Mouse (Mus musculus) hindbrain, postnatal 0 days (tissue): ENCODE measurements at regions not wholly inside any gene's neighbourhood (a gene's known extent, or its start where the extent isn't known, plus 50 kb on each side); places are given as distances from the start of the nearest gene placed in this dataset.

ENCODE experiments used
- ATAC-seq: fragments of 200-750 bp; cut with Nextera tagmentation; 2 replicates; pipeline ENCODE4 v1.8.0; 2017; ENCODE audit warnings: mild to moderate bottlenecking, moderate TSS enrichment, moderate library complexity
- DNase-seq: peaks from one replicate; pipeline ENCODE4 v3.0.0-alpha.2; 2015; ENCODE audit warnings: low spot score
- H3K27ac ChIP-seq: fragments of 300-500 bp; sonication (generic); 2 replicates; pipeline ENCODE4 v1.5.1; 2014; ENCODE audit warnings: mild to moderate bottlenecking
- H3K27me3 ChIP-seq: fragments of 300-500 bp; sonication (generic); 2 replicates; pipeline ENCODE4 v1.6.1; 2014; ENCODE audit warnings: low read length, mixed read lengths; ENCODE audit not compliant: insufficient read depth
- H3K36me3 ChIP-seq: fragments of 300-500 bp; sonication (generic); 2 replicates; pipeline ENCODE4 v1.6.1; 2014; ENCODE audit warnings: low read length, mixed read lengths; ENCODE audit not compliant: insufficient read depth
- H3K4me1 ChIP-seq: fragments of 300-500 bp; sonication (generic); 2 replicates; pipeline ENCODE4 v1.6.1; 2014; ENCODE audit warnings: antibody characterized with exemption, low read length, mixed read lengths; ENCODE audit not compliant: insufficient read depth
- H3K4me2 ChIP-seq: fragments of 300-500 bp; sonication (generic); 2 replicates; pipeline ENCODE4 v1.6.1; 2014; ENCODE audit warnings: low read depth, mild to moderate bottlenecking, low read length, moderate library complexity, mixed read lengths
- H3K4me3 ChIP-seq: fragments of 300-500 bp; sonication (generic); 2 replicates; pipeline ENCODE4 v1.5.1; 2014; ENCODE audit warnings: low read length
- H3K9ac ChIP-seq: fragments of 300-500 bp; sonication (generic); replicated peaks from 2 replicates; pipeline ENCODE4 v1.6.1; 2014; ENCODE audit warnings: mild to moderate bottlenecking, low read length, moderate library complexity, mixed read lengths
- H3K9me3 ChIP-seq: fragments of 300-500 bp; sonication (generic); 2 replicates; pipeline ENCODE4 v1.6.1; 2016; ENCODE audit warnings: low read length, mixed read lengths
- CTCF ChIP-seq: IDR thresholded peaks from 2 replicates; pipeline ENCODE4 v1.5.1; 2016; ENCODE audit warnings: antibody characterized with exemption, control low read depth, low read depth
- WGBS: fragments of 180-500 bp; shearing (Covaris S2); extraction: QIAGEN DNeasy Blood & Tissue Kit; methylation state at CpG from one replicate; pipeline ENCODE4 v1.1.7; 2014; 5-methylcytosine and 5-hydroxymethylcytosine counted together

DNA sequence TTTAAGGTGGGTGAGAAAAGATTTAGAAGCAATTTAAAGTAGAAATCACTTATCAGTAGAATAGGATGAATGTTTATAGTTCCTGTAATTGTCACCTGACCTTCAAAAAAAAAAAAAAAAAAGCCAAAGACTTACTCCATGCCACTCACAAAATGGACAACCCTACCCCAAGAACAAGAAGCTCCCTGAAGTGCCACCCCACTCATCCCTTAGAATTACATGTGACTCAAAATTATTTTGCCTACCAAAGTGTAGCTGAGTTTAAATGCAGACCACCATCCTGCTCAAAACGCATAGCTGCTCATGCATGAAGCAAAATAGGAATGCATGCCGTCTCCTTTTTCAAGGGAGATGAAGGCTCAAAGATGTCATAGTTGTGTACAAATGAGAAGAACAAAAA lies 568.4 kb upstream of the Klhl1 start:
- DNase-seq, result no peak
- 32% methylated on average over 2 of the region's 2 CpGs for WGBS
- Histone ChIP-seq H3K4me2 (no peak overlapping the region), H3K9me3 (no peaks in the 10 kb centered on the region), H3K4me1 (no peaks in the 10 kb centered on the region), H3K9ac (no peak overlapping the region), H3K27ac (no peak overlapping the region), H3K4me3 (no peak overlapping the region), H3K36me3 (no peaks in the 10 kb centered on the region), H3K27me3 (no peaks in the 10 kb centered on the region)
- ATAC-seq, result no peak
- TF ChIP-seq CTCF, result no peak

DNA sequence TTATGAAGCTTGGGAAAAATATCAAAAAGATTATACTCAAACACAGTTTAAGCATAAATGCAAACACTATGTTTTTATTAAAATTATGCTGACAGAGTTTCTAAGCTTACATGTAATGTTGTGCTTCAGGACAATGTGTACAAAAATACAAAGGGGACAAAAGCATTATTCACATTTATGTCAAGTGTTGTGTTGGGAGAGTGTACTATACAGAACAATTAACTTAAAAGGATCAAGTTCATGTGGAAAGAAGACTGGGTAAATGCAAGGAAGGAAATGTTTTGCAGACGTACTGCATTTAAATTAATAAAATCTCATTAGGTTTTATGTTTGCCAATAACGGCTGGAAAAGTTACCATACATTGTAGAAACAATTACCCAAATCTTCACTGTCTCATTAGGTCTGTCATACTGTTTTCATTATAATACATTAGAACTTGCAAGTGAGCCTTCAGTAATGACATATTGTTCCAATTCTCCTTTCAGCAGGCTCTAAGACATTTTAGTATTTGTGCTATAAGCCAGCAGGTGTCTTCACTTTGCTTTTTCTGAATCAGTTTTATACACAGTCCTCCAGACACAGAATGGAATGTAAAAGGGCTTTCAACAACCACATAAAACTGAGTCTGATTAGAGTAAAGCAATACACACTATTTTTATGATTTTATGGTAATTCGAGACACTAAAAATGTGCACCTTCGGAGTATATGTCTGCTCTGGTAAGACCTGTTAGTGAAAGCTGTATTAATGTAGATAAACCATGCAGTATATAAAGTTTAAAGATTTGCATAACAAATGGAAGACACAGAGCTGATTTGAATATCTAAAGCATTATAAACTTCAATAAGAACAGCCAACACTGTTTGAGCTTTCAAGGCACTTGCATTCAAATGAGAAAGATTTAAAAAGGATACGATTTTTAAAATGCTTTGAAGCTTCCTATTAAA lies 567.7 kb upstream of the Klhl1 start:
- 39% methylated on average over 5 of the region's 5 CpGs for WGBS
- no peak for TF ChIP-seq CTCF
- H3K4me1 ChIP-seq, result no peaks in the 10 kb centered on the region
- no peak overlapping the region for H3K27ac ChIP-seq
- no peak for ATAC-seq
- no peak overlapping the region for H3K9ac ChIP-seq
- no peaks in the 10 kb centered on the region for H3K36me3 ChIP-seq
- H3K4me2 ChIP-seq, result no peak overlapping the region
- DNase-seq, result no peak
- no peaks in the 10 kb centered on the region for H3K9me3 ChIP-seq
- no peak overlapping the region for H3K4me3 ChIP-seq
- H3K27me3 ChIP-seq, result no peaks in the 10 kb centered on the region

DNA sequence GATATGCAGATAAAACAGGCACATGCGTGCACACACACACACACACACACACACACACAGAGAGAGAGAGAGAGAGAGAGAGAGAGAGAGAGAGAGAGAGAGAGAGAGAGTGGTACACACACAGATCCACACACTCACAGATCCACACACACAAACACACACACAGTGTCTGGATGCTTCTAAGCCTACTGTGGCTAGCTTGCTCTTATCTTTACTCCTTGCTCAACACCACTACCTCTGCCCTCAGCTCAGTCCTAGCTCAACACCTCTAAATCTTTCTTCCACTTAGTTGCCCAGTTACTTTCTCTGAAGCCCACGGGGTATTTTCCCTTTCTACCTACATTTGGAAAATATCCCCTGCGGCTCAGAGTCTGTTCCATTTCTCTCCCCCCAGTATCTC lies 555.9 kb upstream of the Klhl1 start:
- Histone ChIP-seq H3K4me1 (no peaks in the 10 kb centered on the region), H3K4me2 (no peak overlapping the region), H3K27ac (no peak overlapping the region), H3K9me3 (no peaks in the 10 kb centered on the region), H3K27me3 (no peaks in the 10 kb centered on the region), H3K4me3 (no peak overlapping the region), H3K9ac (no peak overlapping the region), H3K36me3 (no peaks in the 10 kb centered on the region)
- TF ChIP-seq CTCF, result no peak
- WGBS, result 85% methylated on average over 3 of the region's 3 CpGs
- DNase-seq (no peak), ATAC-seq (no peak)

DNA sequence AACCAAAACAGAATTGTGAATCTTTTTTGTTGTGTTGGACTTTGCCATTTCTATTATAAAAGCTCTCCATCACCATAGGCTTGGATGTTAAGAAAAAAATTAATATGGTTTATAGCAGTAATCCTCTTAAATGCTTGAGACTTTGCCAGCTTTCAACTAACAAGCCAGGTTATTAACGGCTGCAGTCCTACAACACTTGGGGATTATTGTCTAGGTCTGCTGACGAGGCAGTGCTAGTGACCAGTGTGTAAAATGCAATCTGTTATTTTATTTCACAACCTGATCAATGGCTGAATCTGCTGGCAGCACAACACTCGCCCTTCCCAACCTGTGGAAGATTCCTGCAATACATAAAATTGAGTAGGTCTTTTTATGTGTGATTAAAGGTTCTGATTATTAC lies 549.9 kb upstream of the Klhl1 start:
- no peaks in the 10 kb centered on the region for H3K4me1 ChIP-seq
- no peak overlapping the region for H3K27ac ChIP-seq
- TF ChIP-seq CTCF, result no peak
- H3K4me2 ChIP-seq, result no peak overlapping the region
- DNase-seq (peak; percentile 20), ATAC-seq (no peak)
- 36% methylated on average over 3 of the region's 3 CpGs for WGBS
- no peaks in the 10 kb centered on the region for H3K27me3 ChIP-seq
- no peaks in the 10 kb centered on the region for H3K36me3 ChIP-seq
- H3K9ac ChIP-seq, result no peak overlapping the region
- no peak overlapping the region for H3K4me3 ChIP-seq
- H3K9me3 ChIP-seq, result no peaks in the 10 kb centered on the region

DNA sequence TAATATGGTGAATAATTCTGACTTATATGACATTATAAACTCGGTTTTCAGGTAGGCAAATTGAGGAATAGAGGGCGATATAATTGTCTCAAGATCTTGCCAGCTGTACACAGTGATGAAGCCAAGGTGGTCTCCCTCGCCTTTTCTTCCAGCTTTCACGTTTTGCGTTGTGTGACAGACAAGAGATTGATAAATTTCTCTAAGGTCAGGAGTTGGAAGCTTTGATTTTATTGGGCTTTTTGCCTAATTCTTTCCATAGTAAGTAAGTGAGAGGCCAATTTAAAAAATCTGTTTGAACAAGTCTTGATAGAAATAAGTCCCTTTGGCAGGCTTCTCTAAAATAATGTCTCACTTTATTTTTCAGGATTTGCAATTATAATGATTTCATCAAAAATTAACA lies 549.4 kb upstream of the Klhl1 start:
- DNase-seq (no peak), ATAC-seq (no peak)
- Histone ChIP-seq H3K27ac (no peak overlapping the region), H3K27me3 (no peaks in the 10 kb centered on the region), H3K4me2 (no peak overlapping the region), H3K4me1 (no peaks in the 10 kb centered on the region), H3K4me3 (no peak overlapping the region), H3K9me3 (no peaks in the 10 kb centered on the region), H3K36me3 (no peaks in the 10 kb centered on the region), H3K9ac (no peak overlapping the region)
- TF ChIP-seq CTCF, result no peak
- 56% methylated on average over 5 of the region's 5 CpGs for WGBS

DNA sequence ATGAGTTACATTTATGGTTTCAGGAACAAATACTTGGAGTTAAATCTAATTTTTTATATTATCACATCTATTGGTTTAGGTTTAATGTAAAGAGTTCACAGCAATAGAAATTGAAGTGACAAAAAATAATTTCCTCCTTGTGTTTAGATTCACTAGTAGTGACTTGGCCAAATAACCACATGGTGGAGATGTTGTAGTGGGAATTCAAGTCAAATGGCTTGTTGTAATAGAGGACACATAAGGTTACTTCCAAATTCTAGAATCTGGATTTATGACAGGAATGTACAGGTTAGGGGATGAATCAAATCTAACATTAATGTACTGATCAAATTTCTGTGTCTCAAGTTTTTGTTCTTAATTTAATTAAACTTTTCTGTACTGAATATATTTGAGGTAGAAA lies 526.4 kb upstream of the Klhl1 start:
- no peak overlapping the region for H3K4me3 ChIP-seq
- H3K9ac ChIP-seq, result no peak overlapping the region
- H3K27ac ChIP-seq, result no peak overlapping the region
- H3K9me3 ChIP-seq, result no peaks in the 10 kb centered on the region
- H3K36me3 ChIP-seq, result no peaks in the 10 kb centered on the region
- no peak for ATAC-seq
- H3K4me2 ChIP-seq, result no peak overlapping the region
- DNase-seq, result peak; percentile 71
- peak; percentile 59 for TF ChIP-seq CTCF
- H3K27me3 ChIP-seq, result no peaks in the 10 kb centered on the region
- no peaks in the 10 kb centered on the region for H3K4me1 ChIP-seq

DNA sequence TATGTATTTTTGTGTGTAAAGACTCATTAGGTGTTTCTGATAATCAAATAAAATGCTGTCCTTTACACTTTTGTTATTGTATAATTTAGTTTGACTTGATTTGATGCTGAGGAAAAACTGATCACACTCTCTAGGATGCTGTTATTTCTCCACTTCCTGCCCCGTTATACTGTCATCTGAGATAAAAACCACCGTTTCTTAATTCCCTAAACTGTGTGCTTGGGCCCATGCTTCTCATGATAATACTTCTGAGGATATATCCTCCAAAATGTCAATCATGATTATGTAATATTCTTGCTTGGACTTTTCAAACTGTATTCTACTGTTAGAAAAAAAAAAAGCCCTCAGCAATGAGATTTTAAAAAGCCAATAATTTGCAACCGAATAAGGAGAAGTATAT lies 520.9 kb upstream of the Klhl1 start:
- ATAC-seq, result no peak
- Histone ChIP-seq H3K27ac (no peak overlapping the region), H3K36me3 (no peaks in the 10 kb centered on the region)

More for the DNA sequence above, 520.9 kb upstream of the Klhl1 start:
- Histone ChIP-seq H3K9me3 (no peaks in the 10 kb centered on the region), H3K4me2 (no peak overlapping the region), H3K27me3 (no peaks in the 10 kb centered on the region), H3K4me3 (no peak overlapping the region), H3K4me1 (no peaks in the 10 kb centered on the region), H3K9ac (no peak overlapping the region)
- no peak for TF ChIP-seq CTCF
- DNase-seq, result no peak
- WGBS, result 86% methylated on average over 3 of the region's 3 CpGs
